Mouse (Mus musculus): Measurements from ENCODE around the gene Crk. TPM values are rescaled to one million over a fixed set of nuclear protein-coding genes. Genes with fewer than 3 reads are reported as not detected.

Gene Crk
- 50.9 and 61.0 TPM in 2 replicates for total RNA-seq (2017)

GRCm38 (mm10) chr11:75678747-75679438 is at the start of gene Crk:
Gene Crk (plus strand): TSS chr11:75679259.
- ATAC-seq (replicated peaks in 1 of 2; ENCODE audit: insufficient read depth in 1 of 2, low FRiP score in 2 of 2, low TSS enrichment in 1 of 2, low read depth in 1 of 2, poor library complexity in 2 of 2, severe bottlenecking in 2 of 2): peak; percentile 91 to 96

GRCm38 (mm10) chr11:75630098-75630497 is 49.0 kb upstream of the Crk start:
- ATAC-seq (replicated peaks in 1 of 2; ENCODE audit: insufficient read depth in 1 of 2, low FRiP score in 2 of 2, low TSS enrichment in 1 of 2, low read depth in 1 of 2, poor library complexity in 2 of 2, severe bottlenecking in 2 of 2): no peak

GRCm38 (mm10) chr11:75630645-75631229 is 48.3 kb upstream of the Crk start, which contains the start of gene Inpp5k:
Gene Inpp5k (plus strand): TSS chr11:75630988.
- peak; percentile 97 to 98 for ATAC-seq (replicated peaks in 1 of 2; ENCODE audit: insufficient read depth in 1 of 2, low FRiP score in 2 of 2, low TSS enrichment in 1 of 2, low read depth in 1 of 2, poor library complexity in 2 of 2, severe bottlenecking in 2 of 2)

GRCm38 (mm10) chr11:75631561-75632225 is 47.4 kb upstream of the Crk start:
- no peak for ATAC-seq (replicated peaks in 1 of 2; ENCODE audit: insufficient read depth in 1 of 2, low FRiP score in 2 of 2, low TSS enrichment in 1 of 2, low read depth in 1 of 2, poor library complexity in 2 of 2, severe bottlenecking in 2 of 2)

GRCm38 (mm10) chr11:75632921-75633320 is 46.1 kb upstream of the Crk start:
- ATAC-seq (replicated peaks in 1 of 2; ENCODE audit: insufficient read depth in 1 of 2, low FRiP score in 2 of 2, low TSS enrichment in 1 of 2, low read depth in 1 of 2, poor library complexity in 2 of 2, severe bottlenecking in 2 of 2): no peak

- no peak for ATAC-seq (replicated peaks in 1 of 2; ENCODE audit: insufficient read depth in 1 of 2, low FRiP score in 2 of 2, low TSS enrichment in 1 of 2, low read depth in 1 of 2, poor library complexity in 2 of 2, severe bottlenecking in 2 of 2)
Observed at GRCm38 (mm10) chr11:75634801-75635200, 44.3 kb upstream of the Crk start.

- no peak for ATAC-seq (replicated peaks in 1 of 2; ENCODE audit: insufficient read depth in 1 of 2, low FRiP score in 2 of 2, low TSS enrichment in 1 of 2, low read depth in 1 of 2, poor library complexity in 2 of 2, severe bottlenecking in 2 of 2)
Observed at GRCm38 (mm10) chr11:75635315-75635714, 43.7 kb upstream of the Crk start.

GRCm38 (mm10) chr11:75643323-75643722 is 35.7 kb upstream of the Crk start:
- no peak for ATAC-seq (replicated peaks in 1 of 2; ENCODE audit: insufficient read depth in 1 of 2, low FRiP score in 2 of 2, low TSS enrichment in 1 of 2, low read depth in 1 of 2, poor library complexity in 2 of 2, severe bottlenecking in 2 of 2)

GRCm38 (mm10) chr11:75644684-75645083 is 34.4 kb upstream of the Crk start:
- ATAC-seq (replicated peaks in 1 of 2; ENCODE audit: insufficient read depth in 1 of 2, low FRiP score in 2 of 2, low TSS enrichment in 1 of 2, low read depth in 1 of 2, poor library complexity in 2 of 2, severe bottlenecking in 2 of 2): peak; percentile 86 to 92

- no peak for ATAC-seq (replicated peaks in 1 of 2; ENCODE audit: insufficient read depth in 1 of 2, low FRiP score in 2 of 2, low TSS enrichment in 1 of 2, low read depth in 1 of 2, poor library complexity in 2 of 2, severe bottlenecking in 2 of 2)
Observed at GRCm38 (mm10) chr11:75647681-75648211, 31.3 kb upstream of the Crk start.

- no peak for ATAC-seq (replicated peaks in 1 of 2; ENCODE audit: insufficient read depth in 1 of 2, low FRiP score in 2 of 2, low TSS enrichment in 1 of 2, low read depth in 1 of 2, poor library complexity in 2 of 2, severe bottlenecking in 2 of 2)
Observed at GRCm38 (mm10) chr11:75649155-75649561, 29.9 kb upstream of the Crk start.

GRCm38 (mm10) chr11:75650311-75650710 is 28.7 kb upstream of the Crk start, which contains the start of gene Myo1c:
Gene Myo1c (plus strand): TSS chr11:75650504.
- ATAC-seq (replicated peaks in 1 of 2; ENCODE audit: insufficient read depth in 1 of 2, low FRiP score in 2 of 2, low TSS enrichment in 1 of 2, low read depth in 1 of 2, poor library complexity in 2 of 2, severe bottlenecking in 2 of 2): no peak

- ATAC-seq (replicated peaks in 1 of 2; ENCODE audit: insufficient read depth in 1 of 2, low FRiP score in 2 of 2, low TSS enrichment in 1 of 2, low read depth in 1 of 2, poor library complexity in 2 of 2, severe bottlenecking in 2 of 2): no peak; a peak in 1 of 4 replicates
Observed at GRCm38 (mm10) chr11:75650958-75651425, 28.1 kb upstream of the Crk start.

- peak; percentile 22 to 40; a peak in 3 of 4 replicates for ATAC-seq (replicated peaks in 1 of 2; ENCODE audit: insufficient read depth in 1 of 2, low FRiP score in 2 of 2, low TSS enrichment in 1 of 2, low read depth in 1 of 2, poor library complexity in 2 of 2, severe bottlenecking in 2 of 2)
Observed at GRCm38 (mm10) chr11:75651426-75652221, 27.4 kb upstream of the Crk start.

- ATAC-seq (replicated peaks in 1 of 2; ENCODE audit: insufficient read depth in 1 of 2, low FRiP score in 2 of 2, low TSS enrichment in 1 of 2, low read depth in 1 of 2, poor library complexity in 2 of 2, severe bottlenecking in 2 of 2): no peak; a peak in 1 of 4 replicates
Observed at GRCm38 (mm10) chr11:75652222-75652941, 26.7 kb upstream of the Crk start.

GRCm38 (mm10) chr11:75652942-75653684 is 25.9 kb upstream of the Crk start:
- ATAC-seq (replicated peaks in 1 of 2; ENCODE audit: insufficient read depth in 1 of 2, low FRiP score in 2 of 2, low TSS enrichment in 1 of 2, low read depth in 1 of 2, poor library complexity in 2 of 2, severe bottlenecking in 2 of 2): no peak
